Mouse (Mus musculus) cerebellum, adult 11-12 months (tissue): Measurements from ENCODE around the gene 2410004P03Rik.
A peak's percentile ranks its signal among the peaks of the same experiment; 100 is the strongest.

ENCODE experiments used
- DNase-seq: peaks from one replicate; pipeline ENCODE4 v3.0.0; 2022

The 2410004P03Rik gene

GRCm38 (mm10) chr12:17018468-17018867 lies 6.9 kb upstream of the 2410004P03Rik start:
- DNase-seq: no peak

- no peak for DNase-seq
Observed at GRCm38 (mm10) chr12:17015711-17016110, 4.2 kb upstream of the 2410004P03Rik start.

DNA sequence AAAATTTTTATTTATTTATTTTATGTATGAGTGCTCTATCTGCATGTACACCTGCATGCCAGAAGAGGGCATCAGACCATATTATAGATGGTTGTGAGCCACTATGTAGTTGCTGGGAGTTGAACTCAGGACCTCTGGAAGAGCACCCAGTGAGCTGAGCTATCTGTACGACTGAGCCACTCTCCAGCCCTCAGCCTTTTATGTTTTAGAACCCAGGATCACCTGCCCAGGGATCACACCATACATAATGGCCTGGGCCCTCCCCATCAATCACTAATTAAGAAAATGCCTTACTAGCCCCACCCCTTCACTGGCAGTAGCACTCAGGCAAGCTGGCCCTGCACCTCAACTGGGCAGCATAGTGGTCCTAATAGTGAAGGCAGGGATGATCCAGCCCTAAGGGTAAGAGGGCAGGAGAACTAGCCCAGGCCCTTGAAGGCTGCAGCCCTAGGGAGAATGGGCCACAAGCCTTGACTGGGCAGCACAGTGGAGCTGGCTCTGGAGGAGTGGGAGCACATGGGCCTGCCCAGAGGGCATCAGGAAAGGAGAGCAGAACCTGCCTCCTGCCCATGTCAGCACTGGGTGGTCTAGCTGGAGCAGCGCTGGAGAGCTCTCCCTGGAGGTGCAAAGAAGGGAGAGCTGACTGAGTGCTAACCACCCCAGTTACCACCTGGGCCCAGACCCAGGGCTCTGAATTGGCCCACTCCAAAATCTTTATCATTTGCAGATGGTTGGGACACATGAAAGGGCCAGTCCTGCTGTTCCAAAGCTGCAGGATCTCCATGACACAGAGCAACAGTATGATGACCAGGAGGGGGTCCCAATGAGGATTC lies 756 bp upstream of the 2410004P03Rik start:
- no peak for DNase-seq

- no peak for DNase-seq
Observed at GRCm38 (mm10) chr12:17009466-17009865, 2.1 kb downstream of the 2410004P03Rik start.

DNA sequence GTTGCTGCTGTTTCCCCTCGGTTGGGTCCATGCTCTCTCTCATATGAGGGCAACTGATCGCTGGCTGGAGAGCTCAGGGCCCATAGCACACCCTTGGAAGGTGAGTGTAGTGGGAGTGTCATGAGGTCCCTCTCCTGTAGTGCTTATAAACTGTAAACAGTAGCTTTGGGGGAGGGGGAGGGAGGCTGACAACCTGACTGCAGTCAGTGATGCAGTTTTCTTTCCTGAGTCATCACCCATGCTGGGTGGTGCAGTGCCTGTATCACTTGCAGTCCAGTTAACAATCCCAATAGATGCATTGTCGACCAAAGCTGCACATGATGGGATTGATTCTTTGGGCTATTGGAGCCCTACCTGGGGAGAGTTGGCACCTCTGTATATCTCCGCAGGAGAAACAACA lies 10.3 kb downstream of the 2410004P03Rik start:
- DNase-seq: no peak

DNA sequence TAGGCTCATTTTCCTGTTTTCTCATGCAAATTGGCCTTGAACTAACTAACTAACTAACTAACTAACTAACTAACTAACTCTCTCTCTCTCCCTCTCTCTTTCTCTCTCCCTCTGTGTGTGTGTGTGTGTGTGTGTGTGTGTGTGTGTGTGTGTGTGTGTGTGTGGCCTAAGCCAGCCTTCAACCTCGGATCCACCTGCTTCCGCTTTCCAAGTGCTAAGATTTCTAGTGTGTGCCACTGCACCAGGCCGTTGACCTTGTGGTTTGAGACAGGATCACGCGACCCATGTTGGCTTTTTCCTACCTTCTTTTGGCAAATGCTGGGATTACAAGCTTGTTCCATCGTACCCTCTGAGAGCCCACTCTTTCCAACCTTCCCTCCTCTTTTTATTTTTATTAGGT lies 10.9 kb downstream of the 2410004P03Rik start:
- no peak for DNase-seq

DNA sequence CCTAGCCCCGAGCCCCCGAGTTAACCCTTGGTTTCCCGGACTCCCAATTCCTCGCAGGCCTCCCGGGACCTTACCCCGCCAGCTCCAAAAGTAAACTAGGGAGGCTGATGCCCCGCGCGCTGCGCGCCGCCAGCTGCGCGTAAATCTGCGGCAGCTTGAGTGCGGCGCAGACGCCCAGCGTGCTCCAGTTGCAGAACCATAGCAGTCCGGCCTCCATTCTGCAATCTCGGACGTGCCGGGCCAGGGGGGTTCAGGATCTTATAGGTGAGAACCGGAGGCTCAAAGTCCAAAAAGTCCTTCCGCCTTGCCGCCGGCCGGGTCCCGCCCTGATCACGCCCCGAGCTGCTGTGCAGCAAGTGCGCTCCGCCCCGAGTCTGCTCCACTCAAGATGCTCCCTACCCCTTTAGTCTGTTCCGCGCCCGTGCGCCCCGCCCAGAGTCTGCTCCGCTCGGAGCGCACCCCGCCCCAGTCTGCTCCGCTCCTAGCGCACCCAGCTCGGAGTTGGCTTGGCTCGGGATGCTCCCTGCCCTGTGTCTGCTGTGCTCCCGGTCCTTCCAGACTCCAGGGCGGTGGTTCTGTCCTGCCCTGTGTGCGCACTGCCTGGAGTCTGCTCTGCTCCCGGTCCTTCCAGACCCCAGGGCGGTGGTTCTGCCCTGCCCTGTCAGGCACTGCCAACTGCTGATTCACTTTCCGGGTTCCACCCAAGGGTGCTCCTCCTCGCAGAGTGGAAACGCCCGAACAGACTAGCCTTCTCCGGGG lies 11.6 kb downstream of the 2410004P03Rik start, which contains the start of gene Pqlc3:
TSS of gene Pqlc3 (minus strand) at position 670 of the 759 bp plus-strand sequence.
- DNase-seq: peak; percentile 28

GRCm38 (mm10) chr12:16999146-16999545 lies 12.4 kb downstream of the 2410004P03Rik start:
- no peak for DNase-seq

- no peak for DNase-seq
Observed at GRCm38 (mm10) chr12:16996886-16997462, 14.6 kb downstream of the 2410004P03Rik start.

DNA sequence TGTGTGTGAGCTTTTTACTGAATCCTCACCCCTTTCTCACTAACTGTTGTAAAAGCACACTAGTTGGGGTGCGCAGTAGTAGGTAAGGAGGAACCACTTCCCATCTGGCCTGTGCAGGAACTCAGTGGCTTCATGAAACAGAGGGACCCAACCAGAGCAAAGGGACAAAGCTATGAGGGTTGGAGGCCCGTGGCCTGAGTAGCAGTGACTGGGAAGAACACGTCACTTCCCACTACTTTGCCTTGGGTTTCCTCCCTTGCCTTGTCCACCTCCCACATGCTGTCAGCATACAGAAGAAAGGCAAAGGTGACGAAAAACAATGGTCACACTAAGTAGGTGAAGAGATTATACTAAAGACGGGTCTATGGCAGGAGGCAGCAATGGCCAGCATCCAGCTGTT lies 15.2 kb downstream of the 2410004P03Rik start:
- DNase-seq: no peak

DNA sequence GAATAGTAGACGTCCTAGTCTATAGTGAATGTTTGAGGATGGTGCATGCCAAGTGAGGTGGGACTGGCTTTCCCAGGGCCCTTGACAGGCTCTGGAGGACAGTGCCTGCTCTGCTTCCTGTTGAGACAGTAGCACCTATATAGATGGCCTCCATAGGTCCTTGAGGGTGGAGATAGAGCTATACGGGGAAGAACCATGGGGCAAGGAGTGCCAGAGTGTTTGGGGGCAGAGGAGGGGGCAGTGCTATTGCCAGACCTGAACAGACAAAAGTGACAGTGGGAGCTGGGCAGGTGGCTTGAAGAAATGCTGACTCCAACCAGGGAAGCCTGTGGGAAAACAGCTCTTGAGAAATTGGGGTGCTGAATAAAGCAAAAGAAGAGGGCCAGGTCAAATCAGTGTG lies 17.2 kb downstream of the 2410004P03Rik start:
- no peak for DNase-seq

GRCm38 (mm10) chr12:16992355-16992754 lies 19.2 kb downstream of the 2410004P03Rik start:
- no peak for DNase-seq

GRCm38 (mm10) chr12:16991376-16991775 lies 20.2 kb downstream of the 2410004P03Rik start:
- DNase-seq: no peak

DNA sequence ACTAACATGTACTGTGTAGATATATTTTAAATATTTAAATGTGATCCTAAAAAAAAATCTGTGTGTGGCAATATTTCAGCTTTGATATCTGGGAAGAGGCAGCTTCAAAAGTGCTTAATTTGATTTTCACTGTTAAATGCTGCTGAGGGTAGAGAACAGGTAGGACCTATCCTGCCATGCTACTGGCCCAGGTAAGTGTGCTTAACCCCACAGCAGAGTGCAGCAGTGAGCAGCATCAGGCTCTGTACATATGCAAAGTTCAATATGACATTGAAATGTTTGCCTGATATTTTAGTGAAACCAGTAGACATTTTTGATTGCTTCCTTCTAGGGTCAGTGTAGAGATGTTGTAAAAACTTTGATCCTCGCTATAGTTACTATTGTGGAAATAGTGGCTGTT lies 25.7 kb downstream of the 2410004P03Rik start:
- no peak for DNase-seq

- DNase-seq: no peak
Observed at GRCm38 (mm10) chr12:16977120-16977519, 34.4 kb downstream of the 2410004P03Rik start.

DNA sequence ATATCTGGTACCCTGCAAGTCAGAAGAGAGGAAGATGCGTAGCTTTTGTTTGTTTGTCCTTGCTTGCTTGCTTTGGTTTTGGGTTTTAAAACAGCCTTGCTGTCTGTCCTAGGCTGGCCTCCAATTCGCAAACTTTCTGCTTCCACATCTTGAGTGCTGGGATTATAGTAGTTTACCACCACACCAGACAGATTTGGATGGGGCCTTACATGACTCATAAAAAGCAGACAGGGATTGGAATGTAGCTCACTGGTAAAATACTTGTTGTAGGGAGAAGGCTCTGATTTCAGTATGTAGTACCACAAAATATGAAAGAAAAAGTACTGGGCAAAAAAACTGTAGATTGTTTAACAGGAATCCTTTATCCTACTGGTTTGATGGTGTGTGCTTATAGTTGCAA lies 44.7 kb downstream of the 2410004P03Rik start:
- no peak for DNase-seq

GRCm38 (mm10) chr12:16963354-16963753 lies 48.2 kb downstream of the 2410004P03Rik start:
- DNase-seq: no peak

GRCm38 (mm10) chr12:16958851-16959250 lies 52.7 kb downstream of the 2410004P03Rik start:
- no peak for DNase-seq
